19 mouse cellular contexts compared by ENCODE assay signal in genomic region chr8:125503808-125504207, GRCm38 (mm10).
"Had no signal": no experiment of that assay in that cellular context is flagged by ENCODE, and none has a peak within 500 bp of the region (broad histone marks: within the 10 kb centered on the region; RNA-seq: fewer than 3 reads in every experiment).

No protein-coding gene starts in this region.

- H3K9me3 ChIP-seq: heart, embryonic 10.5 days; heart, embryonic 12.5 days; hindbrain, embryonic 10.5 days; hindbrain, embryonic 13.5 days; intestine, embryonic 15.5 days; limb, embryonic 10.5 days; limb, embryonic 12.5 days; liver, embryonic 13.5 days; liver, embryonic 15.5 days had no signal

- H3K9ac ChIP-seq: intestine, embryonic 15.5 days; limb, embryonic 12.5 days; liver, embryonic 13.5 days; liver, embryonic 15.5 days had no signal

- H3K4me3 ChIP-seq: gastrocnemius, adult 2 months; heart, embryonic 10.5 days; heart, embryonic 12.5 days; hindbrain, embryonic 10.5 days; hindbrain, embryonic 13.5 days; intestine, embryonic 15.5 days; layer of hippocampus, adult 2 months; left cerebral cortex, adult 2 months; limb, embryonic 10.5 days; limb, embryonic 12.5 days; liver, embryonic 13.5 days; liver, embryonic 15.5 days had no signal

- DNase-seq: gastrocnemius, adult 2 months; gastrocnemius, postnatal 25 days; heart, adult 18-20 months; heart, postnatal 4 days; kidney, adult 9 months; liver, embryonic 13.5 days had no signal

- ATAC-seq: inflammation-experienced regulatory T-cells, adult 6 months; intestine, postnatal 0 days had no signal

- H3K36me3 ChIP-seq: heart, embryonic 10.5 days; hindbrain, embryonic 10.5 days; hindbrain, embryonic 13.5 days; intestine, embryonic 15.5 days; limb, embryonic 10.5 days; limb, embryonic 12.5 days; liver, embryonic 13.5 days; liver, embryonic 15.5 days had no signal

- H3K4me2 ChIP-seq: heart, embryonic 12.5 days; hindbrain, embryonic 13.5 days; intestine, embryonic 15.5 days; limb, embryonic 12.5 days; liver, embryonic 11.5 days; liver, embryonic 13.5 days; liver, embryonic 15.5 days had no signal

- H3K27ac ChIP-seq: gastrocnemius, adult 2 months; intestine, embryonic 15.5 days; left cerebral cortex, adult 2 months; limb, embryonic 10.5 days; limb, embryonic 12.5 days; liver, embryonic 13.5 days; liver, embryonic 15.5 days had no signal

- H3K27me3 ChIP-seq: heart, embryonic 12.5 days; intestine, embryonic 15.5 days; limb, embryonic 12.5 days; liver, embryonic 13.5 days; liver, embryonic 15.5 days had no signal
